Mouse (Mus musculus) brain, adult 2 months (tissue): ENCODE measurements around the gene Gm10392.
"Not testable (repeated sequence)": the region's sequence is repeated elsewhere in the genome, so short reads cannot be mapped to it uniquely, and the experiment has no call there.

Experiments used
- DNase-seq: peaks from one replicate; pipeline ENCODE4 v3.0.0; 2011; ENCODE audit warnings: low read depth, low spot score

Gm10392 gene

GRCm38 (mm10) chr11:77519043-77519442 is at the start of gene Gm10392:
Gene Gm10392 (minus strand): TSS chr11:77519198.
- DNase-seq = no peak

DNA sequence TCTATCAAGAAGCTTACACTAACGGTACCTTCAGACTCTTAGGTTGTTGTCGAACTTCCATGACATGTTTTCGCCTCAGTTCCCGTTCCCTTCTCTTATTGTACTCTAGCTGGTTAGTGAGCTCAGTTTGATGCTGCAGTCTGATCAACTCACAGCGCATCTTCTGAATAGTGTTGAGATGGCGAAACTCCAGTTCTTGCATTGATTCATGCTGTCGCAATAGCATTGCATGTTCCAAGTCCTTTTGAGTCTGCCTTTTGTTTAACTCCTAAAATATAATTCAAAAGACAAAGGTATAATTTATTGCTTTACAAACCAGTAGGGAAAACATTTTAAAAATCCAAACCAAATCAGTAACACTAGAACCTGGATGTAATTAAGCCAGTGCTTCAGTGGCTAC is 26.3 kb upstream of the Gm10392 start:
- peak; percentile 13 for DNase-seq

DNA sequence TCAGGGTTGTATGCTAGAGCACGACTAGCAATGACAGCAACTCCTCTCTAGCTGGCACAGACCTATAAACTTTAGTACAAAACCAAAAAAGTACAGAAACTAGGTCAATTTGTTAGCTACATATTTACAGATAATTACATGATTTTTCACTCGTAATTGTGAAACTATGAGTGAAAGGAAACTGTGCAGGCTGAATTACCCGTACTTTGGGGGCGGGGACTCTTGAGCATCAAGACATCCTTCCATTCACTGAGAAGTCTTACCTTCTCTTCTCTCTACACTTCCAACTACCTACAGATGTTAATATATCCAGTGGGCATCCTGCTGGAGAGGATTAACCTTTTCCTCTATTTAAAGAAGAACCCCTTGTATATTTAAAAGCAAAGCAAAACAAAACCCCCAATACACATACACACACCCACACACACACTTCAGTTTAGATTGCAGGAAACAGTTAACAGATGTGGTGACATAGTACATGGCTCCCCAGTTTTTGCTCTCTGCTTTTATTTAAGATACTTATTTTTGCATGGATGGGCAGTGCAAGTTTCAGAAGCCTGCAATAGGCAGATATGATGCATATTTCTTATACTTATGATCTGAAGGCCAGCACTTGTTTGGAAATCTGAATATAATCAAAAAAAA is 13.3 kb upstream of the Gm10392 start:
- DNase-seq = no peak

DNA sequence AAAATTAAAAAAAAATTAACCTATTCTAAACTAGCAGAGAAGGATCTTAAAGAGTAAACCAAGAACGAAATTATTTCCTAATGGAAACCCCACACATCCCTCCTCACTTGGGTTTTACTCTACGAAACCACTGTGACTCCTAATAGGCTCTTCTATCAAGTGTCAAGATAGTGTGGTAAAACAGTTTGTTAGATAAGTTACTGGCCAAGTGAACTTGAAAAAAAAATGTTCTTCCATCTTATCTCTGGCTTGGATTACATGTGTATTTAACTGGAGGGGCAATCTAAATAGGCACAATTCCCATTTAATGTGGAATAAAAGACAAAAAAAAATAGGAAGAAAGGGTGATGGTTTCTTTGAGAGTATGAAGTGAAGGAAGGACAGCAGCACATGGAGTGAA is 11.9 kb upstream of the Gm10392 start:
- no peak for DNase-seq

DNA sequence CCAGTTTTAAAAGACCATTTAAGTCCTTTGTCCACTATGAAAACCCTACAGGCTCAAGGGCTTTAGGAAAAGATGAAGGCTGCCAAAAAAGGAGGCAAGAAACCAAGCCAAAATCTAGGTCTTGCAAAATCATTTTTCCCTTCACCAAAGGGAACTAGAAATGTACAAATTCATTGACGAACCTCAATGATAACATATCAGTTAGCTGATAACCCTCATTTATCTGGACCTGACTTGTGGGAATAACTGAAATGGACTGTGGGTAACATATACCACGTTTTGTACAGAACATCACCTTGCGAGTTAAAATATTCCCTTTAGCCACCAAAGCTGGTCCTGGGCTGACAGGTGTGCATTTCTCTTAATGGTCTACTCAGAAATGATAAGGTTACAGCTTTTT is 10.6 kb upstream of the Gm10392 start:
- no peak for DNase-seq

- not testable (repeated sequence) for DNase-seq
Measured at GRCm38 (mm10) chr11:77528420-77528819, 9.4 kb upstream of the Gm10392 start.

DNA sequence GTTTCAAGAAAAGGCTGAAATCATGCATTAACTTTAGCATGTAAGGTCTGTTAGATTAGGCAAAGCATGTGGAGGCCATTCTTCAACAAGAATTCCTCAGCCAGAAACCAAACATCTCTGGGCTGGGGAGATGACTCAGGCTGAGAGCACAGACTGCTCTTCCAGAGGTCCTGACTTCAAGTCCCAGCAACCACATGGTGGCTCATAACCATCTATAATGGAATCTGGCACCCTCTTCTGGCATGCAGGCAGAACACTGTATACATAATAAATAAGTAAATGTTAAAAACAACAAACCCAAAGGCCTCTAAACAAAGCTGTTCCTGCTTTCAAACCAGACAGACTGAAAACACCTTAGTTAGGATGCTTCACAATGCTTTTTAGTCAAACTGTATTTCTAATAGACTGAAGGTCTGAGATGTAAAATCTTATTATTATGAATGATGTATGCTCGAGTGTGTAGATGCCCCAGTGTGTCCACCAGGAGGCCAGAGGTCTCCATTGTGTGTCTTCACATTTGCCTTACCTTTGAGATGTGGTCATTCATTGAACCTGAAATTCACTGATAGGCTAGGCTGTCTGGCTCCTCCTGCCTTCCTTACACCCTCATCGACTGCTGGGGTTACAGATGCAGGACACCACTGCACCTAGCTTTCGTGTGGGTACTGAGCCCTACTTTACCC is 6.9 kb upstream of the Gm10392 start:
- no peak for DNase-seq

DNA sequence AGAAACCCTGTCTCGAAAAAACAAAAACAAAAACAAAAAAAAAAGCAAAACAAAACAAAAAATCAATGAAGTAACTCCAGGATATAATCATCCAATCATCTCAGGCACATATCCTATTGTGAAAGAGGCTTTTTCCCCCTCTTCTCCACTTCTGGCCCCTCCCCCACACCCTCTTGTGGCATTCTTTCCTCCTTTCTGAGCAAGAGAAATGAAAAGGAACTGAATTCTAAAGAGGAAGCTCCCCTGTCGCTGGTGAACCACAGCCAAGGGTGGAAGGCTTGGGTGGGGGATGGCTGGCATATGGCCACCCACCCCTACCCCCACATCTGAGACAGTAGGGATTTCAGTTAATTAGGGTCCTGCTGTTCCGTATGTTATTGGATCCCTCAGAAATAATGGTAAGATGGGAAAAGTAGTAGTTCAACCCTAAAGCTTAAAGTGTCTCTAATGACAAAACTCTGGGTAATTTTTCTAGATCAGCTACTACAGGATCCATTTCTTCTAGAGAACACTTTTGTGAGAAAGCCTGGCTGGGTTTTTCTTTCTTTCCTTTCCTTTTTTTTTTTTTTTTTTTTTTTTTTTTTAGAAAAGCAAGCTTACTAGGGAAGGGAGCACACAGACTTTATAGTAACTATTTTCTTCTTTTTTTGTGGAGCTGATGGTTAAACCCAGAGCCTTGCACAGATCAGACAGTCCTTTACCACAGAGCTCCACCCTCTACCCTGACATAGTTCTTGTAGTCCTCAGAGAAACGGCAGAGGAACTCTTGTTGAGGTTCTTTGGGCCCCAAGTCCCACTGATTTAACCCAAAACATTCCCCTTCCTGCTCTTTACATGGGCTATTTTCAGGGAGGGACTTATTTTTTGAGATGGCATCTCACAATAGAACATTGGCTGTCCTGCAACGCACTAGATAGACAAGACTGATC is 1.9 kb upstream of the Gm10392 start:
- DNase-seq = no peak

DNA sequence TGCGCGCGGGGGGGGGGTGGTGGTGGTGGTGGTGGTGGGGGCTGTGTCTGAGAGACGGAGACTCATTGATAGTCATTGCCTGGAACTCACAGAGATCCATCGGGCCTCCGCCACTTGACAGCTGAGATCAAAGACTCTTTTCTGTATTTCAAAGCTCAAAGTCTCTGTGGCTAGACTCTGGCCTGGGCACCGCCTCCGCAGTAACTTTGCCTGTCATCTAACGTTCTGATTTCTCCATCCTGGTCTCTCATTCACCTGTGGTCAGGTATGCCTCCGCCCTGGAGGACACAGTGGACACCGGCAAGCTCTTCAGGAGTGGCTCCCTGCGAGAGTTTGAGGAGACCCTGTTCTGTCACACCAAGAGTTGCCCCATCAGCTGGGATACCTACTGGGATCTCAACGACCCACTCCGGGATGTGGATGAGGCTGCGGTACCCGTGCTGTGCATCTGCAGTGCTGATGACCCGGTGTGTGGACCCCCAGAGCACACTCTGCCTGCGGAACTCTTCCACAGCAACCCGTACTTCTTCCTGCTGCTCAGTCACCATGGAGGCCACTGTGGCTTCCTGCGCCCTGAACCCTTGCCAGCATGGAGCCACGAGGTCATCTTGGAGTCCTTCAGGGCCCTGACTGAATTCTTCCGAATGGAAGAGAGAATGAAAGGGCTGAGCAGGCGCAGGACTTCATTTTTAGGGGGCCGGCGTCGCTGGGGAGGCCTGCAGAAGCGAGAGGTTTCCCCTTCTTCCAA is 773 bp downstream of the Gm10392 start:
- no peak for DNase-seq

DNA sequence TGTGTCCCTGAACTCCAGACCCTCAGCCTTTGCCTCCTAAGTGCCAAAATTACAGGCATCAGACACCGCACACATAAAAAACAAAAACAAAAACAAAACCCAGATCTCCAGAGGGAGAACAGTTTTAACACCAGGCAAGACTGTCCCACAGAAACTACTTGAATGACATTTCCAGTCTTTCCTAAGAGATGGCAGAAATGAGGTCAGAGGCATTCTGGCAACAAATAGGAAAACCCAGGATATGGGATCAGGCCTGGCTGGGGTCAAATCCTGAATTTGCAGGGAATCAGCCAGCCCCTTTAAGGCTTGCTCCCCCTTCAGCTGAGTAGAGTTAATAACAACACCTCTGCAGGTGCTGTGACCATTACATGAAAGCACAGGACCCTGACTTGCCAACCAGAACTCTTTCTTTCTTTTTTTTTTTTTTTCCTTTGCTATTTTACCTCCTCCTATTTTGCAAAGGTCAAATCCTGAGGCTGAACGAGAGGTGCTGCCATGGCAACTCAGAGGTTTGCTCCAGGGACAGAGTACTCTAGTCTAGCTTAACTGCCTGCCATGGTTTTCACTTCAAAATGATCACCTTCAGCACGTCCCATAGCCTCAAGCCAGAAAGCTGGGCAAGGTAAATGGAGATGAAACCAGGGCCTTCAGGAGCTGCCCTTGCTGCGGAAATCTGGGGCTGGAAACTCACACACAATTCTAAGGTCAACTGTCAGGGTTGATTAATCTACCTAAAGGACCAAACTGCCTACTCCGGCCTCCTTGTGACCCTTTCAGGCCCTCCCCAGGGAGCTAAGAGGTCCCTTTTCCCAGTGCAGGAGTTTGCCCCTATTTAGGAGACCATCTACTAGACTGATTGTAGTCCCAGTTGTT is 2.2 kb downstream of the Gm10392 start:
- no peak for DNase-seq

DNA sequence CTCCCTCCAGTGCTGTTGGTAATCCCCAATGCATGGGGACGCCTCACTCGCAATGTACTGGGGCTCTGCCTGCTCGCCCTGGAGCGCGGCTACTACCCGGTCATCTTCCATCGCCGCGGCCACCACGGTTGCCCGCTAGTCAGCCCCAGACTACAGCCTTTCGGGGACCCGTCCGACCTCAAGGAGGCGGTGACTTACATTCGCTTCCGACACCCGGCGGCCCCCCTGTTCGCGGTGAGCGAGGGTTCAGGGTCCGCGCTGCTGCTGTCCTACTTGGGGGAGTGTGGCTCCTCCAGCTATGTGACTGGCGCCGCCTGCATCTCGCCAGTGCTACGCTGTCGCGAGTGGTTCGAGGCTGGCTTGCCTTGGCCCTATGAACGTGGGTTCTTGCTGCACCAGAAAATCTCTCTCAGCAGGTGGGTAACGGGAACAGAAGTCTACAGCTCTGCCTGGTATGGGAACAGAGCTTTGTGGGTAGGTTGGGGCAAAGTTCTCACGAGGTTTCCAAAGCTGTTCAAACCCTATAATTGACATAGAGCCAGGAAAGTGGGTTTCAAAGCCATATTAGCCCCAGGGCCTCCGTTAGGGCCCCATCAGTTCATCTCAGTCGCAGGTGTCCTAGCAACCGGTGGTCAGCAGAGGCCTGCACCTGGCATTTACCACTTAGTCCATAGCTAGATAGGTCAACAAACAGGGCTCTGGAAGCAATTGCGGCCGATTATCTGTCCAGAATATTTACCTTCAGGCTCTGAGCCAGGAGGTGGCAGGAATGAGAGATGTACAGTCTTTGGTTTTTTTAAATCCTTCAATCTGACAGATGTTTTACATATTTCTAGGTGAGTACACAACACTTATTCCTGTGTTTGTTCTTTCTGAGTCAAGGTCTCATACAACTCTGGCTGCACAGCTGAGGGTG is 3.1 kb downstream of the Gm10392 start, which contains the start of gene Trp53i13:
Gene Trp53i13, minus strand, starts transcription at position 344 of the 916 bp plus-strand sequence.
- no peak for DNase-seq

GRCm38 (mm10) chr11:77514832-77515636 is 4.0 kb downstream of the Gm10392 start, which contains the start of gene Abhd15:
Gene Abhd15 (plus strand): TSS chr11:77515121.
- DNase-seq = peak; percentile 70

GRCm38 (mm10) chr11:77514281-77514831 is 4.6 kb downstream of the Gm10392 start:
- no peak for DNase-seq

GRCm38 (mm10) chr11:77513811-77514170 is 5.2 kb downstream of the Gm10392 start:
- no peak for DNase-seq

- peak; percentile 85 for DNase-seq
Measured at GRCm38 (mm10) chr11:77512891-77513810, 5.8 kb downstream of the Gm10392 start.

DNA sequence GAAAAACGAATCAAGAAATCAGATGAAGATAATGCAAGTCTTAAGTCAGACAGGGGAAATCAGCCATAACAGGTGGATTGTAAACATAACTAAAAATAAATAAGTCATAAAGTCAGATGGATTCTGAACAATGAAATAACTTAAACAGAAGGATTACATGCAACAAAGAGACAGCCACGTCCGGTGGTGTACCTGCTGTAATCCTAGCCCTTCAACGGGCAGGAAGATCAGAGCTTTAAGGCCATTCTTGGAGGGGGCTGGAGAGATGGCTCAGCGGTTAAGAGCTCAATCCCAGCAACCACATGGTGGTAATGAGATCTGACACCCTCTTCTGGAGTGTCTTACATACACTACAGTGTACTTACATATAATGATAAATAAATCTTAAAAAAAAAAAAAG is 7.7 kb downstream of the Gm10392 start:
- no peak for DNase-seq
